Mouse (Mus musculus) kidney, postnatal 0 days (tissue): ENCODE results near the gene Gabbr2. TPM values are rescaled to one million over a fixed set of nuclear protein-coding genes. Genes with fewer than 3 reads are reported as not detected.

ENCODE experiments used
- ATAC-seq: fragments of 200-750 bp; cut with Nextera tagmentation; replicated peaks from 2 replicates; pipeline ENCODE4 v1.8.0; 2017; ENCODE audit warnings: low read depth, moderate number of reproducible peaks, moderate TSS enrichment, moderate library complexity; ENCODE audit not compliant: low FRiP score
- DNase-seq: peaks from one replicate; pipeline ENCODE4 v3.0.0-alpha.2; 2016; ENCODE audit warnings: low spot score
- H3K27ac ChIP-seq: fragments of 300-500 bp; sonication (generic); 2 replicates; pipeline ENCODE4 v1.5.1; 2014; ENCODE audit warnings: mild to moderate bottlenecking
- H3K27me3 ChIP-seq: fragments of 300-500 bp; sonication (generic); 2 replicates; pipeline ENCODE4 v1.6.1; 2014; ENCODE audit warnings: low read length, mixed read lengths; ENCODE audit not compliant: insufficient read depth
- H3K36me3 ChIP-seq: fragments of 300-500 bp; sonication (generic); 2 replicates; pipeline ENCODE4 v1.6.1; 2014; ENCODE audit warnings: low read length, mixed read lengths; ENCODE audit not compliant: insufficient read depth
- H3K4me1 ChIP-seq: fragments of 300-500 bp; sonication (generic); replicated peaks from 2 replicates; pipeline ENCODE4 v1.6.1; 2014; ENCODE audit warnings: antibody characterized with exemption, low read length, mixed read lengths; ENCODE audit not compliant: insufficient read depth
- H3K4me2 ChIP-seq: fragments of 300-500 bp; sonication (generic); 2 replicates; pipeline ENCODE4 v1.6.1; 2014; ENCODE audit warnings: mild to moderate bottlenecking, low read length, moderate library complexity, mixed read lengths
- H3K4me3 ChIP-seq: fragments of 300-500 bp; sonication (generic); replicated peaks from 2 replicates; pipeline ENCODE4 v1.5.1; 2014; ENCODE audit warnings: low read depth, low read length
- H3K9ac ChIP-seq: fragments of 300-500 bp; sonication (generic); 2 replicates; pipeline ENCODE4 v1.6.1; 2014; ENCODE audit warnings: low read depth, low read length
- H3K9me3 ChIP-seq: fragments of 300-500 bp; sonication (generic); replicated peaks from 2 replicates; pipeline ENCODE4 v1.6.1; 2016; ENCODE audit warnings: low read length, inconsistent platforms, mixed read lengths
- CTCF ChIP-seq: IDR thresholded peaks from 2 replicates; pipeline ENCODE4 v1.5.1; 2016; ENCODE audit warnings: antibody characterized with exemption, low read depth, mild to moderate bottlenecking, moderate library complexity
- WGBS: fragments of 180-500 bp; shearing (Covaris S2); extraction: QIAGEN DNeasy Blood & Tissue Kit; methylation state at CpG from one replicate; pipeline ENCODE4 v1.1.7; 2014; 5-methylcytosine and 5-hydroxymethylcytosine counted together
- polyA plus RNA-seq: library from polyadenylated mRNA; unstranded; fragments of >200 nt; fragmentation: Nextera tagmentation; extraction: Ambion mirVana; gene quantifications from 2 replicates; pipeline ENCODE4 v1.2.1, GENCODE M21; 2015

Gene Gabbr2
- polyA plus RNA-seq, 1 experiment from 2014 or later: 0.22 TPM

DNA sequence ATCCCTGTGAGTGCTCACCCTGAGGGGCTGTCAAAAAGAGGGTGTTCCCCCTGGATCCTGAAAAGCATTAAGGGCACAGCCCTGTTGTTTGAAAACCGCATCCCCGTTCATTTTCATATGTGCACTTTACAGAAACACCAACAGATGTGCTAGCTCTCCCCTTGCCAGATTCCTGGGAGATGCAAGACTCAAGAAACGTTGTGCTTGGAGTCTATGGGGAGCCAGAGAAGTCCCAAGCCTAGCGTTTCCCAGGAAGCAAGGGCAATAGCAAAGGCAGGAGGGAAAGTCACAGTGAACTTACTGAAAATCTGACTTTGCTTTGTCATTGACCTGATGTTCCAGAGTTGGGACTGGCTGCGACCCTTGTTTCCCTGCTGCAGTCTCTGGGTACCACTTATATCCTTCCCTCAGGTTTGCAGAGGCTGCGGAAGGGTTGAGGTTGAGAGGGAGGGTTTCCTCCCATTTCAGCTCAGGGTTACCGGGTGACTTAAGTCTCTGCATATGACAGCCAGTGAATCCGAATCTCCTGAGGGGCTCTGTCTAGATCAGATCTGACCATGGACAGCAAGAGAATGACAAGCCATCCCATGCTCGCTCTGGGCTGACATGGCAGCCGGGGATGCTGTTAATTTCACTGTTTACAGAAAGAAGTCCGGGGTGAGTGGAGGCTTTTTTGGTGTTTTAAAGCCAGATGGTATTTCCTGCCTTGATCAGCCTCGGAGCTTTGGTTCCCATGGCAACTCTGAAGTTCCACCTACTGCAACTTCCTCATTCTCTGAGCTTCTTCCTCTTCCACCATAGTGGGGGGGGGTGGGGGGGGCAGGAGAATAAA, 18.9 kb upstream of the Gabbr2 start:
- peak overlapping the region; percentile 41 for H3K4me2 ChIP-seq
- no peak for ATAC-seq
- DNase-seq: peak; percentile 55
- WGBS: 34% methylated on average over 12 of the region's 12 CpGs
- H3K9me3 ChIP-seq: no peaks in the 10 kb centered on the region
- 0 out of 2 replicates have a peak overlapping the region, but pooled peaks have one; percentile 13 for H3K27ac ChIP-seq
- no peaks in the 10 kb centered on the region for H3K27me3 ChIP-seq
- no peak overlapping the region for H3K4me3 ChIP-seq
- H3K9ac ChIP-seq: no peak overlapping the region
- TF ChIP-seq CTCF: no peak
- H3K36me3 ChIP-seq: no peaks in the 10 kb centered on the region
- peaks cover 6% of the 10 kb centered on the region; the same call in 1 of the 2 replicates for H3K4me1 ChIP-seq

DNA sequence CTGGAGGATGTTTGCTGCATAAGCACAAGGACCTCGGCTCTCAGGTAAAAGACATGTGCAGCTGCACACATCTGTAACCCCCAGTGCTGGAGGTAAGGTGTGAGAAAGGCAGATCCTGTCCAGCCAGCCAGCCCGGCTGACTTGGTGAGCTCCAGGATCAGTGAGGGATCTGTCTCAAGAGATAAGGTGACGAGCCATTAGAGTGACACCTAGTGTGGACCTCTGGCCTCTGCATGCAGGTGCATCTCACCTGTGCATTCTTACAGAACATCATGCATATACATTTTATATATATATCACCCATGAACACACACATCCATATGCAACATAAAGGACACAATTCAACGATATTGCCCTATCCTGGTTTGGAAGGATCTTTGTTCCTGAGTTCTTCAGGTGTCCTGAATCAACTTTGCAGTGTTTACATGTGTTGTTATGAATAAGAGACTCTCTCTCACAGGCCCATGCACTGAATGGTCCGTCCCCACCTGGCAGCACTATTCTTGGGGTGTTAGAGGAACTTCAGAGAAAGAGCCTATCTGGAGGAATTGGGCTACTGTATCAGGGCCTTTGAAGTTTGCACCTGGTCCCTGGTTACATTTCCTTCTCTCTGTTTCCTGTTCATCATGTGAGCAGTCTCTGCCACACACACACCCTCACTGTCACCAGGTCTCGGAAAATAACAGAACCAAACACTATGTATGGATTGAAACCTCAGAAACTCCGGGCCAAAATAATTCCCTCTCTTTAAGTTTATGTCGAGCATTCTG, 9.1 kb upstream of the Gabbr2 start:
- WGBS: 72% methylated on average over 8 of the region's 8 CpGs
- H3K9me3 ChIP-seq: no peaks in the 10 kb centered on the region
- H3K9ac ChIP-seq: no peak overlapping the region
- H3K4me3 ChIP-seq: no peak overlapping the region
- no peak overlapping the region for H3K27ac ChIP-seq
- no peaks in the 10 kb centered on the region for H3K27me3 ChIP-seq
- no peak overlapping the region for H3K4me2 ChIP-seq
- DNase-seq: no peak
- TF ChIP-seq CTCF: peak; percentile 13; the same call in 1 of the 2 replicates
- H3K36me3 ChIP-seq: no peaks in the 10 kb centered on the region
- ATAC-seq: no peak
- no peaks in the 10 kb centered on the region for H3K4me1 ChIP-seq

DNA sequence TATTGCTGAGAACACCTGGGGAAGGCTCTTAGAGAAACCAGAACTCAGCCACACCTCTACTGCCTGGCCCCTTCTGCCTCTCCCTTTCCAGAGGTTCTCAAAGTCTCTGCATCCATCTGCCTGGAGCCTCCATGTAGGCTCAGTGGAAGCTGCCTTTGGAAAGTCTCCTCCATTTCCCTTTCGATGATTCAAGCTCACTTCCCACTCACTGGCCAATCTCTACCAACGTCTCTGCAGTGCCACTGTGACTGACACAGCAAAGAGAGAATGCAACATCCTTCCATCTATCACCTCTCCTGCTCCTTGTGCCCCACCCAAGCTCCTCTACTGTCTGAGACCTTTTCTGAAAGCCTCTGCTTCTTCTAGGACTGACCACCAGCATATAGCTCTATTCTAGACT, 6.3 kb upstream of the Gabbr2 start:
- H3K4me3 ChIP-seq: no peak overlapping the region
- H3K9me3 ChIP-seq: no peaks in the 10 kb centered on the region
- no peaks in the 10 kb centered on the region for H3K4me1 ChIP-seq
- no peak for ATAC-seq
- TF ChIP-seq CTCF: no peak
- H3K27me3 ChIP-seq: peaks cover 4% of the 10 kb centered on the region
- no peak for DNase-seq
- H3K9ac ChIP-seq: no peak overlapping the region
- no peak overlapping the region for H3K4me2 ChIP-seq
- no peak overlapping the region for H3K27ac ChIP-seq
- 80% methylated on average over 2 of the region's 2 CpGs for WGBS
- H3K36me3 ChIP-seq: no peaks in the 10 kb centered on the region

DNA sequence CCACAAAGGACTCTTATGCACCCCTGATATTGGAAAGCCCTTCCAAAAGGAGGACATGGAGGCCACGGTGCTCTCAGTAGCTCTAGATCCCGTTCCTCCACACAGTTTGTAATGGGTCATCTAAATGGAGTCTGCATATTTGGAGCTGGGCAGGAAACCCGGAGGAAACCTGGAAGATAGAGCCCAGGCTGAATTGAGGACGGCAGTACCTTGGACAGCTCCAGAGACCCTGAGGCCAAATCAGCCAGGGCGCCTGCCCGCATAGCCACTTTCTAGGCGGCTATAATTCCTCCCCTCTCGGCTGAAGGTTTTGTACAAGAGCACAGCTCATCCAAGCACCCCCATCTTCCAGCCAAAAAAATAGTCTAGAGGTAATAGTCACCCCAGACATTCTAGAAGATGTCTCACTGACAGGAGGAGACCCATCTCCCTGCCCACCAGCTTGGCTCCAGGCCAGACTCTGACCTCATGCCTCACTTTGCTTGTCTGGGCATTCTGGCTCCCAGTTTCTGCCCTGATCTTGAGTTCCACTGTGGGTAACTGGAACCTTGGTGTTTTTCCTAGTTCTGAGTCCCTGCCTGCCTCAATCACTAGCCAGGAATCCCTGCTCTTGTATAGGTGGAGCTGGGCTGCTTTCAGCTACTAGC, 1.3 kb upstream of the Gabbr2 start:
- ATAC-seq: peak; percentile 29; the same call in 1 of the 2 replicates
- no peak overlapping the region for H3K4me3 ChIP-seq

DNA sequence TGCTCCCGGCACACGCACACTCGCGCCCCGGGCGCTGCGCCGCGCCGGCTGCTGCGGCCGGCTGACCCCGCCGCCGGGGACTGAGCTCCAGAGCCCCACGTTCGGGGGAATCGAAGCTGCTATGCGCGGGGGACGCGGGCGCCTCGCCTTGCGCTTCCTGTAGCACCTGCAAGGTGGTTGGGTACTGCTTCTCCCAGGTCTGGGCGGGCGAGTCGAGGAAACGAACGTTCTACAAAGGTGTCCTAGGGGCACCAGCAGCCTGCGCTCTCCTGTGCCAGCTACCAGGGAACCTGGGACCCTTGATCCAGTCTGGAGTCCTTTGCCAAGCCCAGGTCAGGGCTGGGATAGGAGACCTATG, 265 bp upstream of the Gabbr2 start:
- under 1% methylated on average over 31 of the region's 31 CpGs for WGBS
- Histone ChIP-seq H3K9ac (no peak overlapping the region), H3K4me2 (peak overlapping the region; percentile 85), H3K4me1 (no peaks in the 10 kb centered on the region; the same call in 1 of the 2 replicates), H3K36me3 (no peaks in the 10 kb centered on the region), H3K9me3 (no peaks in the 10 kb centered on the region), H3K4me3 (peak overlapping the region; percentile 43), H3K27me3 (peaks cover 44% of the 10 kb centered on the region), H3K27ac (no peak overlapping the region)
- no peak for TF ChIP-seq CTCF
- DNase-seq: no peak
- ATAC-seq: no peak

More for the DNA sequence above, 1.3 kb upstream of the Gabbr2 start:
- Histone ChIP-seq H3K9me3 (no peaks in the 10 kb centered on the region), H3K27me3 (peaks cover 44% of the 10 kb centered on the region), H3K9ac (no peak overlapping the region), H3K36me3 (no peaks in the 10 kb centered on the region), H3K4me2 (no peak overlapping the region), H3K27ac (no peak overlapping the region), H3K4me1 (no peaks in the 10 kb centered on the region; the same call in 1 of the 2 replicates)
- TF ChIP-seq CTCF: no peak
- 4% methylated on average over 8 of the region's 8 CpGs for WGBS
- peak; percentile 89 for DNase-seq
